Mouse (Mus musculus): Measurements from ENCODE around the gene Ddah2.

The Ddah2 gene

GRCm38 (mm10) chr17:35058911-35059892, at the start of gene Ddah2:
Ddah2 (plus strand) TSS chr17:35059035.
- DNase-seq: peak; percentile 87

DNA sequence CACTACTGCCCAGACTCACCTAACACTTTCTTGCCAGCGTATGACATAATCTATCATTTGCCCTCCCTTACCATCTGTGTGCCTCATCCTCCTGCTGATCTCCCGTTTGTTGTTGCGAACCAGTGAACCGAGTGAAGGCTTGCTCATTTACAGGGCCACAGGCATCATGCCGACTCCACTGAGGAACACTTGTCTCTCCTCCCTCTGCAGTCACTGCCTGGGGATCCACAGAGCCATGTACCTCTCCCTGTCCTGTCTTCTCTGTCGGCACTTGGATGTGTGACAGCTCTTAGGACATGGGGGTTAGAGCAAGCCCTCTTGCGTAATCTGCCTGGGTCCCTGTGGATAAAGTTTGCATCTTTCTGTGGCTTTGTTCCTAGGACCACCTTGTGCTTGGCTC, 49.2 kb upstream of the Ddah2 start:
- DNase-seq: peak; percentile 91

DNA sequence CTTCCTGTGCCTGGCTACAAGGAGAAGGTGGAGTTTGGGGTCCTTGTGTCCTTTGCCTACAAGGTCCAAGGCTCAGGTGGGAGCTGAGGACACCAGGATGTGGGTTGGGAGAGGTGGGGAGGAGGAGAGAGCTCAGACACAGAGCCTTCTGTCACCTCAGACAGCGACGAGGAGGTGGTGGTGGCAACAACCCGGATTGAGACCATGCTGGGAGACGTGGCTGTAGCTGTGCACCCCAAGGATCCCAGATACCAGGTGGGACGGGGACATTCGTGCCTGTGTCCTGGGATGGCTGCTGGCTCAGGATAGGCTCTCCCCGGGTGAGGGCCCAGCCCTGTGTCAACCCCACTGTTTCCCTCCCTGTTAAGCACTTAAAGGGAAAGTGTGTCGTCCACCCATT, 47.4 kb upstream of the Ddah2 start:
- DNase-seq: no peak

- no peak for DNase-seq
Observed at GRCm38 (mm10) chr17:35012430-35012829, 46.4 kb upstream of the Ddah2 start.

DNA sequence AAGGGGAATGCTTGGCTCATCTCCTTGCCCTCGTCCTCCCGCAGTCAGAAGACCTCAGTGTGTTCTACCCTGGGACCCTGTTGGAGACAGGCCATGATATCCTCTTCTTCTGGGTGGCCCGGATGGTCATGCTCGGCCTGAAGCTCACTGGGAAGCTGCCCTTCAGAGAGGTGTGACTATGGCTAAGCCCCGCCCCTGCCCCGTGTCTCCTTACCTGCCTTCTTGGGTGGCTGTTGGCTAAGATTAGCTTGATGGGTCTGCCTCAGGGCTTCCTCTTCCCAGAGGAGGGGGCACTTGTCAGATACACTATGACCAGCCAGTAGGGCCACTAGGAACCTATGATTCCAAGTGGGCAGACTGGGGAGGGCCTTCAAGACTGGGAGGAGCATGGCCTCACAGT, 45.6 kb upstream of the Ddah2 start:
- DNase-seq: no peak

DNA sequence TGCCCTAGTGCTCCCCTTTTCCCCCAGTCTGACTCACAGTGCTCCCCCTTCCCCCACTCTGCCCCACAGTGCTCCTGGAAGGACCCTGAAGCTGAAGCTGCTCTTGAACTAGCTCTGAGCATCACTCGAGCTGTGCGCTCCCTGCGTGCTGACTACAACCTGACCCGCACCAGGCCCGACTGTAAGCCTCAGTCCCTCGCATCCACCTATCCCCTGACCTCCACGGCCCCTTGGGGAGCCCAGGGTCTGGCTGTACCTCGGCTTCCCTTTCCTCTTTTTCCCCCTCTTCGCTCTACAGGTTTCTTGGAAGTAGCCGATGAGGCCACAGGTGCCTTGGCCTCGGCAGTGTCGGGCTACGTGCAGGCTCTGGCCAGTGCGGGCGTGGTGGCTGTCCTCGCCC, 43.5 kb upstream of the Ddah2 start:
- DNase-seq: peak; percentile 39

GRCm38 (mm10) chr17:35016376-35016775, 42.5 kb upstream of the Ddah2 start, which contains the start of gene Vwa7:
Vwa7 (plus strand) TSS chr17:35016579.
- peak; percentile 82 for DNase-seq

GRCm38 (mm10) chr17:35016791-35017705, 41.8 kb upstream of the Ddah2 start:
- peak; percentile 51 for DNase-seq

- peak; percentile 45 for DNase-seq
Observed at GRCm38 (mm10) chr17:35017706-35018030, 41.2 kb upstream of the Ddah2 start.

- DNase-seq: no peak
Observed at GRCm38 (mm10) chr17:35018171-35018570, 40.7 kb upstream of the Ddah2 start.

DNA sequence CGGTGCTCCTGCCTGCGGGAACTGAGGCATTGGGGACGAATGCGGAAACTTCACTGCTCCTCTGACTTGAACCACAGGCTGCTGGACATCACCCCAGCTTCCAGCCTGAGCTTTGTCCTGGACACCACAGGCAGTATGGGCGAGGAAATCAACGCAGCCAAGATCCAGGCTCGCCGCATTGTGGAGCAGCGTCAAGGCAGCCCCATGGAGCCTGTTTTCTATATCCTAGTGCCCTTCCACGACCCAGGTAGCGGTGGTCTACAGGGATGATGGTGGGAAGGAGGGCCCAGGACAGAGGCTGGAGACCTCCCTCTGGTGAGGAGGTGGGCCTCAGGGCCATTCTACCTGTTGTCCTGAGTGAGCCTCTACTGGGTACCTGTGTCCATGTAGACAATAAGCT, 38.9 kb upstream of the Ddah2 start:
- DNase-seq: no peak

GRCm38 (mm10) chr17:35020551-35020950, 38.3 kb upstream of the Ddah2 start:
- DNase-seq: peak; percentile 43

DNA sequence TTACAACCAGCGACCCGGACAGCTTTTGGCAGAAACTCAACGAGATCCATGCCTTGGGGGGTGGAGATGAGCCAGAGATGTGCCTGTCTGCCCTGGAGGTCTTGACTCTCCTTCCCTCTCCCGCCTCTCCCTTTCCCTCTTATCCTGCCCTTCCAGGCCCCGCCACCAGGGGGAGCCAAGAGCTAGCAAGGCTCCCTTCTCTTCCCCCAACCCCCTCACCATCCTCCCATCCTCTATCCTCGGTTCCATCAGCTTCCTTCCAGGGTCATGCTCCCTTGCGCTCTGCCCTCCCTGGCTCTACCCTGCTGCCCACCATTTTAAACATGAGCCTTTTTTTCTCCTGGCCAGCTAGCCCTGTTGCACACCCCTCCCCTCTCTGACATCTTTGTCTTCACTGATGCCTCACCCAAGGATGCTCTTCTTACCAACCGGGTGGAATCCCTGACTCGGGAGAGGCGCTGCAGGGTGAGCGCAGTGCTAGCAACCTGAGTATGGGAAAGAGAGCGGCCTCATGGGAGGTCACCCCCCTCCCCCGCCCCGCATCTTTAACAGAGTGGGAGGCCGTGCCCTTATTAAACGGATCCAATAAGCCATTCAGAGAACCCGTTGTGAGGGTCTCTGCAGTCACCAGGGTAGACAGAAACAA, 37.5 kb upstream of the Ddah2 start:
- peak; percentile 92 for DNase-seq

DNA sequence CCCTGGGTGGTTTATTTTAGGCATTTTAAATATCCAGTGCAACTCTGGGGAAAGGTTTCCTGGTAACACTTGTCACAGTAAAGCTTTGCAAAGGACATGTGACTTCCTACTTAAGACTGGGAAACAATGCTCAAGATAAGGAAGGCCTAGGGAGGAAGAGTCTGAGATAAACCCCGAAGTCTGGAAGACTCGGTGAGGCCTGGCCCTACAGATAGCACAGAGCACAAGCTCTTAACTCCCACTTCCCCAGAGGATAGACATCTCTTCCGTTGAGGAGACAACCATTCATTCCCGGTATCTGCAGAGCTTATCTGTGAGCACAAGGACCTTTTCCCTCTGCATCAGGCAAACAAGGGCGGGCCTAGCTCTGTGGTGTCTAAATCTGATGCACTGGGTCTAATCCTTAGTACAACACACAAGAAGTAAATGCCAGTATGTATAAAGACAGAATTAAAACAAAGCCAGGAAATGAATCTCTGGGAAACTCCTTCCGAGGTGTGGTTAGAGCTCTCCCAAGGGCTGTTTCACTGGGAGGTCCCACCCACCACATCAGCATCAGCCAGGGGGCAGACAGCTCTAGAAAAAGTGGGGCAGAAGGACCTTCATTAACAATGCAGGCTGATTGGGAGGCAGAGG, 36.9 kb upstream of the Ddah2 start:
- no peak for DNase-seq

DNA sequence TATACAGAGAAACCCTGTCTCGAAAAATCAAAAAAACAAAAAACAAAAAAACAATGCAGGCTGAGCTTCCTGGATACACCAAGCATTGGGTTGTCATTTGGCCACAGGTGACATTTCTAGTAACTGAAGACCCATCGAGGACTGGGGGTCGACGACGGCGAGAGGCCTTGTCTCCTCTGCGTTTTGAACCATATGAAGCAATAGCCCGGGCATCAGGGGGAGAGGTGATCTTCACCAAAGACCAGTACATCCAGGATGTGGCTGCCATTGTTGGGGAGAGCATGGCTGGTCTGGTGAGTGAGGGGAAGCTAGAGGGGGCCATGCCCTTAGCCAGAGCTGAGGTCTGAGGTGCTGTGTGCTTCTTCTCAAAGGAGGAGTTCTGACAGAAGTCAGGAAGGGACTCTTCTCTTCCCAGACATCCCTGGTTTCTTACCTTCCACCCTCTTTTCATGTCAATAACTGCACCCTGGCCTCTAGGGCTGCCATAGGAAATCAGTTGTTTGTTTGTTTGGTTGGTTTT, 36.2 kb upstream of the Ddah2 start:
- no peak for DNase-seq

DNA sequence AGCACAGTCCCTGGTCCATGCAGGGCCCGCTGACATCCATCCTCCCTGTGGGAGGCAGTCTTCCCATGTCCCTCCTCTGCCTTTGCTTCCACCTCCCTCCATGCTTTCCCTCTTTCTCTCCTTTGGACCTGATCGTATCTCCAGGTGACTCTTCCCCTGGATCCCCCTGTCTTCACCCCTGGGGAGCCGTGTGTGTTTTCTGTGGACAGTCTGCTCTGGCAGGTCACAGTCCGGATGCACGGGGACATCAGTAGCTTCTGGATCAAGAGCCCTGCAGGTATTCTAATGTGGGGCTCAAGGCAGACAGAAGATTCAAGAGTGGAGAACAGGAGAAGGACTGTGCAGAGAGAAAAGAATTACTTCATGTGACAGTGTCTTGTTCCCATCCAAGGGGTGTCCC, 35.6 kb upstream of the Ddah2 start:
- DNase-seq: no peak

DNA sequence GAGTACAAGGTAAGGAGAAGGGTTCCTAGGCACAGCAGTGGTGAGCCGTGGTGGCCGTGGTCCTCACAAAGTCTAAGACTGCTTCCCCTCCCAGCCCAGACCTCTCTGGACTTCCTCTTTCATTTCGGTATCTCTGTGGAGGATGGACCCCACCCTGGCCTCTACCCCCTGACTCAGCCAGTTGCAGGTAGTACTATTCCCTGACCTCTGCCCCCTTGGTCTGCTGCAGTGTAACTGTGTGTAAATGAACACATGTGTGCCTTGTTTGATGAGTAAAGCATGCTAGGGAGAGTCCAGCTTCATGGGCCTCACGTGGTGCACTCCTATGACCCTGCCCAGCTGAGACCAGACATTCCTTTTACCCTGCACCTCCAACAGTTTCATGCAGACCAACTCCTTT, 35.1 kb upstream of the Ddah2 start:
- DNase-seq: no peak

DNA sequence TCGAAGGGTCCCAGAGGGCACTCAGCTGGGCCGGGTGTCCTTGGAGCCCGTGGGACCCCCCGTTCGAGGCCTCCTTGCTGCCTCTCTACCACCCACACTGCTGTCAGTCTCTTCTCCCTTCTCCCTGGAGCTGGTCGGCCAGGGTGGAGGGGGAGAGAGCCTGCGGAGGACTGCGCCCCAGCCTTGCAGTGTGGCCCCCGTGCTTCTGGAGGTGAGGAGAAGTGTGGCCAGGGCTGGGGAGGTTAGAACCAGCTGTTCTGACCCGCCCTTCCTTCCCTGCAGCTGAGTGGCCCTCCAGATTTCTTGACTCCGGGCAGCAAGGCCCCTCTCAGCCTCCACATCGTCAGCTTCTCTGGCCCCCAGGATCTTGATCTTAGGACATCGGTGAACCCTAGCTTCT, 34.6 kb upstream of the Ddah2 start:
- DNase-seq: no peak

- no peak for DNase-seq
Observed at GRCm38 (mm10) chr17:35024691-35025488, 33.9 kb upstream of the Ddah2 start.

- DNase-seq: no peak
Observed at GRCm38 (mm10) chr17:35026206-35026605, 32.6 kb upstream of the Ddah2 start.

GRCm38 (mm10) chr17:35027277-35028068, 31.4 kb upstream of the Ddah2 start, which contains the start of gene Sapcd1:
Sapcd1 (minus strand) TSS chr17:35028016.
- no peak for DNase-seq

Measured in cerebellum, adult 9-10 months (tissue).